Mouse (Mus musculus) E14TG2a.4 (cell line): ENCODE results near the gene Onecut3.

ENCODE experiments used
- CTCF ChIP-seq: conservative IDR thresholded peaks from 2 replicates; pipeline ENCODE4 v1.5.1; 2014; ENCODE audit warnings: low read length
- NANOG ChIP-seq: IDR thresholded peaks from 2 replicates; pipeline ENCODE4 v1.6.1; 2014; ENCODE audit warnings: borderline replicate concordance, low read length, mixed read lengths
- POU5F1 ChIP-seq: IDR thresholded peaks from 2 replicates; pipeline ENCODE4 v1.6.1; 2014; ENCODE audit warnings: low read length, borderline replicate concordance

DNA sequence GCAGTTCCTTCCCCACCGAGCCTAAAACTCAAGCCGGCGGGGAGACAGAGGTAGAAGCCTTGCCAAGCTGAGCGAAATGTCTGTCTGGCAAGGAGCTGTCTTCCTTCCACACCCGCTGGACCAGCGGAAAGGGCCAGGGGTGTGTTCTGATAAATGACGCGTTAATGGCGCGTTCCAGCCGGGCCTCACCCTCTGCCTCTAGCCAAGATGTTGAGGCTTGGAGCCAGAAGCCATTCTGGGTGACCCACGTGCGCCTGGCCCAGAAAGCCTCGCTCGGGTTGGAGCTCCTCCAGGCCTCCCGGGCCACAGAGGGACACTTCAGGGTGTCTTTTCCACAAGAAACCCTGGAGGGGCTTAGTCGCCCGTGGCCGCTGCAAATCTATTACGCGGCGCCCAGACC is 4.6 kb upstream of the Onecut3 start:
- TF ChIP-seq CTCF (no peak), NANOG (no peak), POU5F1 (no peak)
